Mouse (Mus musculus) embryonic fibroblast, embryonic 13.5 days (primary cell): ENCODE data around the gene Med20.

Source experiments
- CTCF ChIP-seq: IDR thresholded peaks from 2 replicates; pipeline ENCODE4 v1.5.1; 2011; ENCODE audit warnings: mild to moderate bottlenecking, control low read depth, low read length, moderate library complexity, borderline replicate concordance; ENCODE audit not compliant: insufficient read depth
- POLR2A ChIP-seq: IDR thresholded peaks from 2 replicates; pipeline ENCODE4 v1.6.1; 2011; ENCODE audit warnings: low read depth, mild to moderate bottlenecking, control low read depth, low read length, moderate library complexity

GRCm38 (mm10) chr17:47593854-47594182 is 17.6 kb upstream of the Med20 start:
- TF ChIP-seq CTCF (no peak), POLR2A (no peak)
